Mouse (Mus musculus) kidney, postnatal 10 days (tissue): ENCODE data around the gene Lcn2.

Experiments used
- DNase-seq: peaks from one replicate; pipeline ENCODE4 v3.0.0; 2021; ENCODE audit warnings: mixed read lengths

Lcn2 gene

DNA sequence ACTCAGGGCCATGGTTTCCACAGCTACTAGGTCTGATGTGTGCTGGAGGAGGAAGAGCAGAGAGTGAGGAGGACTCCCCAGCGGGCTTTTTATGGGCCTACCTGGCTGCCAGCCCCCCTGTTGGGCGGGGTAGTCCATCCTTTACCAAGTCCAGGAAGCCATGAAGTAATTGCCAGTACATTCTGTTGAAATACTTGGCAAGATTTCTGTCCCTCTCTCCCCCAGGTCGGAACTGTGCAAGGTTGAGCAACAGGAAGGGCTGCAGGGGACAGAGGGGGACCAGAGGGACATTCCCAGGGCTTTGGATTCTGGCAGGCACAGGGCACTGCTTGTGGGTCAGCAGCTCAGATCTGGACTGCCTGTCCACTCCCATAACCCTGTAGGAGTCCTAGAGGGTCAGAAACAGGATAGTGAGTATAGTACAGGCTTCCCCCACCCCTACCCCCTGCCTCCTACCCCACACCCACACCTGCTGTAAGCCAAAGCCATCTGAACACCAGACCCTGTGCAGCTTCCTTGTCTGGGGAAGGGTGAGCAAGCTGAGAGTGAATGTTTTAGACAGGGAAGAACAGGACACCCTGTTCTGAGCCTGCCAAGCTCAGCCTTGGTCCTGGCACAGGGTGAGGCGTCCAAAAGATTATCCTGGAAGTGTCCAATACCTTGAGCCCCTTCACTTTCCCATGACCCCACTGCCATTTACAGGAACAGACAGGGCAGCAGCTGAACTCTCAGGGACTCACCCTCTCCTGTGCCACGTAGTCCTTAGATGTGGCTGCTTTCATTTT lies at the start of gene Lcn2:
TSS of gene Lcn2 (minus strand) at position 547 of the 785 bp plus-strand sequence.
- DNase-seq: no peak

DNA sequence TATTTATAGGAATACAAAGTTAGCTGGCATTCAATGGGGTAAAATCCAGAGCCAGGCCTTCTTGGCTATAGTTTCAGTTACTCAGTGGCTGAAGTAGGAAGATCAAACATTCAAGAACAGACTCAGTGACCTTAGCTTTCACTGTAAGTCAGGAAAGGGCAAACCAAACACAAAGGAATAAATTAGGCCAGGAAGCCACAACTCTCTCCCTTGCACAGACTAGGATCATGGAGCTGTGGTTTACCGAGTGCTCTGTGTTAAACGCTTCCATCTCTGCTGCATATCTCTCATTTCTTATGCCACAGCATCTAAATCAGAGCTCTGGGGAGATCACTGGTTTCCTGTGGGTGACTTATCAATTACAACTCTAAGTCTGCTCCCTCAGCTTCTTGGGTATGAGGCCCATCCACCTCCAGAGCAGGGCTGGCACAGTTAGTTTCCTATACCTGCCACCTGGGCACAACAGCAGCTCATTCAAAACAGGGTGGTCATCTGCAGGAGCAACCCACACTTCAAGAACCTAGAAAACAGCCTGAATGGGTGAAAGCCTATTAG lies 49.6 kb upstream of the Lcn2 start:
- no peak for DNase-seq

DNA sequence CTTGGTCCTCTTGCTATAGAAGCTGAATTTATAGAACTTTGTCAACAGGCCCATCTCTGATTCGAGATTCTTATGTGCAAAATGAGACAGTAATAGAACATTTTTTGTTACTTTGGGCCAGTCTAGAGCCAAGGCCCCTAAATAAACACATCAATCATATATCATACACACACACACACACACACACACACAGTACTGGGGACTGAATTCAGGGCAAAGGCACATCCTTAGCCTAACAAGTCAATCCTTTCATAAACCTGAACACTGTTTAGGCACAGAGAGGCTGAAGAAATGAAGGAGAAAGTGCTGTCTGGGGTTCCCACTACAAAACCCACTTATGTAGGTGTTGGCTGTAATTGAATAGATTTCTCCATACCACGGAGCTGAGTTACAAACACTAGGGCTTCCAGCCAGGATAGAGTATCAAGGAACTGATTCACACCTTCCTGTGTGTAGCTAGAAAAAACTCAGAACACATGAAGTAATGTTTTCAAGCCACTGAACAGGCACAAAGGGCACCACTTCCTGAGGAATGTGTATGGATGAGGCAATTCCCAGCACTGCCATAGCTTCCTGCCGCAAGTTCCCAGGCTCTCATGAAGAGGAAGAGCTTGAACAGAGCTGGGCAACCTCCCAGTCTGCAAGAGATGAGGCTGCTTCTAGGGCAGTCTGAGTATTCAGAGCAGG lies 48.8 kb upstream of the Lcn2 start:
- peak; percentile 46 for DNase-seq

DNA sequence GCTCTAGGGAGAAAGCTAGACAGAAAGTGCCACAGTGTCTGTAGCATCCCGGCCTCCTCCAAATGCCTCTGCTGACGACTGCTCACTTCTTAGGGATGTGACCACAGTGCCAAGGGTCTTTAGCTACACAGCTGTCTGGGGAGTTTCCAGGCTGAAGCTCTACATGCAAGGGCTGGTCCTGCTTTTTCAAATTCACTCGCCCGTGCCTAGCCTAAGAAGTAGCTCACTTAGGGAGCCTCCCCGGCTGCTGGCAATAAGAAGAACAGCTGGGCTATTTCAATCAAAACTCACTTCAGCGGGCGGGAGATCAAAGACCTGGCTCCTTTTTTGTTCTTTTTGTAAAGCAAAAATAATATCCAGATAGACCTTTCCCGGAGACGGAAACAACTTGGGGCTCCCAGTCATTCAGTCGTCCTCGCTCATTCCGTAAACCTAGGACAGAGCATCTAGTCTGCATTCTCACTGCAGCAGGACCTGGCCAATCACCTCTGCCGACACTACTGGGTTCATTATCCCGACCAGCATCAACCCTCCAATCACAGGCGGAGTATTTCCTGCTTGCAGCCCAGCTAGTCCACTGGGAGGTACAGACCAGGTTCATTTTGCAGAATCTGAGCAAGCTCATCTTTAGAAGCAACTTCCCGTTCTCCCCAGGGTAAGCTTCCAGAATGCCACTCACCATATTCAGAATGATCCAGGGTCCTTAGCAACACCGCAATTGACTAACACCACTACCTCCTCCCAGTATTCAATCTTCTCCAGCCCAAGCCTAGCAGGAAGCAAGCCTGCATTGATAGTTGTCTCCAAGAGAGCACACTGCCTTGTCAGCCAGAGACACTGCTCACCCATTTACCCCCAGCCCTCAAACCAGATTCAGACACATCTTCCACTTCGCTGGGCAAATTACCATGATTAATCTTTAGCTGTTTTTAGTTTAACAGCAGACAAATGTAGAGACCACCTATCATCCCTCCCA lies 42.9 kb upstream of the Lcn2 start:
- peak; percentile 84 for DNase-seq

DNA sequence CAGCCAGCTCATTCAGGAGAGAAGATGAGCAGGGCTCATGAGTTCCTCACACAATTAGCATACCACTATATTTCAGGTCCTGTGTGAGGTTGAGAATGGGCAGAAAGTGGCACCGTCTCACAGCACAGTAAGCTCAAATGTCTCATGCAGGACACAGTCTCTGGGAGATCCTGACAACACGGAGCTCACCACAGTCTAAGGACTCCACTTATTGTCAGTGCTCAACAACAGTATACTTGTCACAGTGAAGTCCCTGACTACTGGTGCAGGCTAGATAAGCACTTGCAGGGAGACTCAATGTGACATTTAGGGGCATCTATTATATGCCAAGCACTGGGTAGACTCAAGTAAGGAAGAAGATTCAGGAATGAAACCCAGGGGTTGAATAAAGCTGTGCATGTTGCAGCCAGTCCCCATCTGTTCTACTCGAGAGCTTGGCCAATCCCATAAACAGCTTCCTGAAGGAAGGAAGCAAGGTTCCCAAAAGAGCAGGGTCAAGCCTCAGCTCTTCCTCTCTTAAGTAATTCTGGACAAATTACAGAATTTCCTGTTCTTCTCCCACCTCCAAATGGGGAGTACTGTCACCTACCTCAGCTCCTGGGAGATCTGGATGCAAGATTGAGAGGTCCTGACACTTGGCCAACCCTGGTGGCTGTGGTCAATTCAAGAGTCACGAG lies 41.3 kb upstream of the Lcn2 start:
- no peak for DNase-seq

DNA sequence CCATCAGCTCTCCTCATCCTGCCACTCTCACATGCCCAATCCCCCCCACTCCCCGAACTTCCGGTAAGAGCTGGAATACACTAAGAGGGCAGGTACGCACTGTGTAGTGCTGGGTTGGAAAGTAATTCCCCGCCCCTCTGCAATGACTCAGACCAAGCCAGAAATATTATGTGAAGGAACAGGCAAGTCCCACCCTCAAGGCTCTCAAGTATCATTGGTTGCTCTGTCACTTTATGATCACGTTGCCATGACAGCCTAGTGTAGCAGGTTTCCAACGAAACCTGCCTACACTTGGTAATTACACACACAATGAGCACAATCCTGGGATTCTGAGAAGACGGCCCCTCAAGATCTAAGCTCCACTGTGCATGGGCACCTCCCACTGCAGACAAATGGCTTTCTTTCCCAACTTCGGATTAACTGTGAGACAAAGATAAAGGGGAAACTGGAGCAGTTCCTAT lies 40.2 kb upstream of the Lcn2 start:
- DNase-seq: peak; percentile 50

GRCm38 (mm10) chr2:32427720-32428119 lies 39.7 kb upstream of the Lcn2 start:
- DNase-seq: no peak

GRCm38 (mm10) chr2:32426141-32426540 lies 38.1 kb upstream of the Lcn2 start:
- no peak for DNase-seq

- no peak for DNase-seq
Measured at GRCm38 (mm10) chr2:32425568-32425967, 37.5 kb upstream of the Lcn2 start.

DNA sequence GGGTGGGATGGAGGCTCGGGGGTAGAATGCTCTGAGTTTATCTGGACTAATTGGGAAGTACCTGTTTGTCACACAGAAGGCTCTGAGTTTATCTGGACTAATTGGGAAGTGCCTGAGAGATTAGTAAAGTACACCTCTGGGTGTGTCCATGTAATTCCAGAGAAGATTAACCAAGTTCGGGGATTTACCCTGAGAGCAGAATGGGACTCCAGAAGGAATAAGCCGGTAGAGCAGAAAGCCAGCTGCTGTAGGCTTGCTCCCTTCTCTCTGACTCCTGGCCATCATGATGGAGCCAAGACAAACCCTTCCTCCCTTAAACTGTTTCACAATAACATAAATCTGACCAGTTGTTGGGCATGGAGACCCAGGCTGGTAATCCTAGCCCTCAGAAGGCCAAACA lies 36.7 kb upstream of the Lcn2 start:
- DNase-seq: no peak

DNA sequence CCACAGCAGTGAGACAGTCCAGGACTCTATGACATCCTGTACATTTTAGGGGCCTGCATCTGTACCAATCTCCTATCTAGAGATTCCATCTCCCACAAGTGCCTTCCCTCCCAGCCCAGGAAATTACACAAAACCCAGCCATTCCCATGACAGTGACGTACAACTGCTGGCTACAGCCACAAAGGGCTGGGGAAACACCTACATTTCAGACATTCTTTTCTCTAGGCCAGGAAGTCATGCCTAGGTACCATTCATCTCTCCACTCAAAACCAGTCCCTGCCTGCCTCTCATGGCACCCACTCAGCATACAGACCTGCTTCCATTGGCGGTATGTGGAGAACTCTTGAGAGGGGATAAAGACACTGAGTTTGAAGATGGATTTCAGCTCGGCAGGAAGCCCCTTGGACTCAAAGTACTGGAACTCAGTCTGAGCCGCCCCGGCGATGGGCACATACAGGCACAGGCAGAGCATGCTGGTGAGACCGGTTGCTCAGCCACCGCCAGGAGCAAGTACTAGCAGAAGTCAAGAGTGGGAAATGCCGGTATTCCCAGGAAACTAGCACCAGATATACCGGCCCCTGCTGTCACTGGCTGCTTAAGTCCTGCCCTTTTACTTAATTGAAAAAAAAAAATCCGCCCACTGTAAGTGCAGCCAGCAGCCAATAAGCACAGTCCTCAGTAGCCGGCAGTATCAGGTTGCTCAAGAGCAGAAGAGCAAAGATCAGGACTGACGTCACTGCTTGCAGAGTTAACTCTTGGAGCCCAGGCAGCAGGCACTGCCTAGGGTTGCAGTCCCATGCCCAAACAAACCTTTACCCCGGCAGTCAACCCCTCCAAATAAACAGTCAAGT lies 35.7 kb upstream of the Lcn2 start:
- peak; percentile 87 for DNase-seq

DNA sequence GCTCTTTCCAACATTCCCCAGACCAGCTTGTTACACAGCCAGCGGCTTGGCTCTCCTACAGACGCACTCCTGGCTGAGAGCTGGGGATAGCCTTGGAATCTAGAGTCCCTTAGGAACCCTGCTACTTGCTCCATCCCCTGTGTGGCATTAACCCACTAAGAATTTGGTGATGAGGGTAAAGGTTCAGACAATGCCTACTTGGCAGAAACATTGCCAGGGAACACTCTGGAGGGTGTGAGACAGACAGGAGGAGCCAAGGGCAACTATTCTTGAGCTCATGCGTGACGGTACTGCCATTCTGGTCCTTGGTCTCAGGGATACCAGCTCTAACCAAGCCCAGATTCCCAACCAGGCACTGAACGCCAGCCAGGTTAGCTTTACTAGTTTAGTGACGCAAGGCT lies 33.8 kb upstream of the Lcn2 start:
- DNase-seq: peak; percentile 48

- DNase-seq: no peak
Measured at GRCm38 (mm10) chr2:32420647-32421046, 32.6 kb upstream of the Lcn2 start.

DNA sequence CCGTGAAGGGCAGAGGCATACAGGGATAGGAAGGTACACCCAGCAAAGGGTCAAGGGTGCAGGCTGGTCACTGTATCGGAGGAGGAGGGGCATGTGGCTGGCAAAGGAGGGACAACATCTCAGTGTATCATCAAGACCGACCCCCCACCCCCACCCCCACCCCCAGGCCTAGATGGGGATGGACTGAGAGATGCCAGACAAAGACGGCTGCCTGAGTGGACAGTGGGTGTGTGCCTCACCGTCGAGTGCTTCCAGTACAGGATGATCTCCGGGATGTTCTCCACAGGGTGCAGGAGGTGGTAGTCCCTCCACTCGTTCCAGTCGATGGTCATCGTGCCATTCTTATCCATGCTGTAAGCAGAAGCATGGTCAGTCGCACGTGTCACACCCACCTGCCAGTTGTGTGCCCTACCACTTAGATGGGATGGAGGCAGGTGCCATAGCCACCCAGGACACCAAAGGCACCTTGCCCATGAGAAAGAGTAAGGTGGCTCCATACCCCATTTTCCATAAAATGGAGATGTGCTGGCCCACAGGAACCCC lies 32.1 kb upstream of the Lcn2 start:
- DNase-seq: no peak

DNA sequence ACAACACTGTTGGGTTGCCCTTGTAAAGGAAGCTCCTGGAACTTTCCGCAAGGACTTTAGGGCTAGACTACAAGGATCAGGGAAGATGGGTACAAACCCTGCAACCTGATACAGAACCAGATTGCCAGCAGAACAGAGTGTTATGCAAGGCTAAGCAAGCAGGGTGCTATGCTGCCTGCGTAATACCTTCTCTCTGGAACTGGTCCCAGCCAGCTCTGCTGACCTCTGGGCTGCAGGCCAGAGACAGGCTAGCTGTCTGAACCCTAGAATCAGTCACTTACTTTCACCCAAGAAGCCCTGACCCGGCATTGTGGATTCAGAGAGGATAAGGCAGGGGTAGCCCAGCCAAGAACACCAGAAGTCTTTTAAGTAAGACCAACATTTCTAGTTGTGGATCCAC lies 31.3 kb upstream of the Lcn2 start:
- DNase-seq: peak; percentile 82

GRCm38 (mm10) chr2:32418430-32419151 lies 30.5 kb upstream of the Lcn2 start:
- DNase-seq: no peak

DNA sequence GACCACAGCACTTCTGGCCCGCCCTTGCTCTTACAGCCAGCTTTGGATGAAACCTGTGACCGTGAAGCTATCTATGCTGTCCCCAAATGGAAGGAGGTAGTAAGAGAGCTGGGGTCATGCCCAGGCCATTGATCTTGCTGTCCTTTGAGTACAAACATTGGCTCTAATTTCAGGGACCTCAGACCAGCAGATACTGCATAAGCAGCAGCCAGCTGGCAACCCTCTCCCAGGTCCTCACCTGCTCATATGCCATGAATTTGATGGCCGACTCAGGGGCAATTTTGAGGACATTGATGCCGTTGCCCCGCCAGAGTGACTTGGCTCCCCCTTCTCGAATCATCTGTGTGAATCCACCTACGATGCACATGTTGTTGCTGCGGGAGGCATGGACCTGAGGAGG lies 29.4 kb upstream of the Lcn2 start:
- DNase-seq: no peak

DNA sequence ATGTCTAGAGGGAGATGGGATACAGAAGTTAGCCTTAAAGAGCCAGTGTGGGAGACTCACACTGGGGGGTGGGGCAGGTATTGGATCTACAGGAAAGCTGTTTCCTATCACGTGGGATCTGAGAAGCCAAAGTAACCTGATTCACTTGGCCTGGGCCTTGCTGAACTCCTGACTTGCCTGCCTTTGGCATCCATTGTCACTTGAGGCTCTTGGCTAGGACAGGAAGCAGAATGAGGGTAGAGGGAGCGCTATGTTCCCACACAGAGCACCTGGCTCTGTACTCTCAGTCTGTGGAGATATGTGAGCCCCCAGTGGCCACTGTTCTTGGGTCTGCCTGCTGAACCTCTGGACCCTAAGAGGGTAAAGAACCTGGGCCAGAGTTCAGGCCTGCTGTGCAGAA lies 28.5 kb upstream of the Lcn2 start:
- DNase-seq: no peak

GRCm38 (mm10) chr2:32415801-32416200 lies 27.7 kb upstream of the Lcn2 start:
- DNase-seq: no peak

GRCm38 (mm10) chr2:32413936-32414335 lies 25.9 kb upstream of the Lcn2 start:
- peak; percentile 75 for DNase-seq
